Mouse (Mus musculus) kidney, postnatal 10 days (tissue): ENCODE data around the gene Nav3.

Source experiments
- DNase-seq: peaks from one replicate; pipeline ENCODE4 v3.0.0; 2021; ENCODE audit warnings: mixed read lengths

Nav3 gene

DNA sequence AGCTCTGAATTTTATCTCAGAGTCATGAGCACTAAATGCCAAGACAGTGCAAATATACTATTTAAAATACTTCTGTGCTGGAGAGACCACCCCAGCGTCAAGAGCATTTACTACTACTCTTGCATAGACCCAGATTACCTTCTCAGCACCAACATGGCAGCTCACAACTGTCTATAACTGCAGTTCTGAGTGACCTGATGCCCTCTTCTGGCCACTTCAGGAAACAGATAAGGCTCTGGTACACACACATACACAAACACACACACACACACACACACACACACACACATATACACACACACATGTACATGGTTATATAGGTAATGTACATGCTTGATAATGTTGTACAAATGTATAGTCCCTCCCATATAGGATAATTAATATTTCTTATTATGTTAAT is 551.2 kb downstream of the Nav3 start:
- no peak for DNase-seq

DNA sequence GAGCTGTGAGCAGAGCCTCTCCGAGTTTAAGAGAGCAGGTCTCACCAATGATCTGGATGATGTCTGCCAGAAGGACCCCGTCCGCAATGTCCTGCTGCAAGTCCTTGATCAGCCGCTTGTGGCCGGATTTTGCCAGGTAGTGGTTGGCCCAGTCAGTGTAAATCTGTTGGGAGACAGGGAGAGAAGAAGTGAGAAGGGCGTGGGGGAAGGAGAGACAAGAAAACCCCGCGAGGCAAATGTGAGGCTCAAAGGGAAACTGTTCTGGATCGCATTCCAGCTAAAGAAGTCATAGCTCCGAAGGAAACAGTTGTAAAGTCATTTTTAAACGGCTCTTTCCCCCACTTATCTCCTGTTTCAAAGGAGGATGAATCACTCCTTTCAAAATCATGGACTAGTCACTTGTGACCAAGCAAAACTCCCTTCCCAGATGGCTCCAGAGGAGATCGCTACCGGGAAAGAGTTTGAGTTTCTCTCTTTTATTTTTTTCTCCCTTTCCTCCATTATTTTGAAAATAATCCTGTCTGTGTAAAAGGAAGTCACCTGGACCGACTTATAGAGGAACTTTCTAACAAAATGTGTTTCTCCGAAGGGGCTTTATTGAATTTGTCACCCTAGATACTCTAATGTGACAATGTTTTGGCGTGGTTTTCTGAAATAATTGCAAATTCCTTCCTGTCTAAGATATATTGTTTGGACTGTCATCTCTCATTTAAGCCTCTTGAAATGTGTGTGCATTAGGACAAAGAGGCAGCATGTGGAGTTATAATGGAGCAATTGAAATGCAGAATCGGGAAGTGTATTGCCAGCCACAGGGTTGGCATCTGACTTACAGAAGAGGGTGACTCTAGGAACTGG is 552.1 kb downstream of the Nav3 start:
- DNase-seq: peak; percentile 33

DNA sequence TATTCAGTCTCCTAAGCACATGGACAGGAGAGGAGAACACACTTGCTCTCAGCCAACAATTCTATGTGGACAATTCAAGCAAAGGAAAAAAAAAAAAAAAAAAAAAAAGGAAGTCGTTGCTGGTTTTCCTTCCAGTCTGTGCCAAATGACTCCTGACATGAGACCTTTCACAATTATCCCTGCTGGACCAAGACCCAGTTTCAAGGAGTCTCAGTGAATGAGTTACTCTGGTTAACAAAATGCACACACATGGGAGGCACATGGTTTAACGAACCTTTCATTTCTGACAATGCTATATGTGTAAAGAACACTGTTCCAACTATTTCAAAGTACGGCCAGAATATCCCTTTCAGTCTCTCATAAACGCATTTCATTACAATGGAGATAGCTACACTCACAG is 552.8 kb downstream of the Nav3 start:
- DNase-seq: no peak

DNA sequence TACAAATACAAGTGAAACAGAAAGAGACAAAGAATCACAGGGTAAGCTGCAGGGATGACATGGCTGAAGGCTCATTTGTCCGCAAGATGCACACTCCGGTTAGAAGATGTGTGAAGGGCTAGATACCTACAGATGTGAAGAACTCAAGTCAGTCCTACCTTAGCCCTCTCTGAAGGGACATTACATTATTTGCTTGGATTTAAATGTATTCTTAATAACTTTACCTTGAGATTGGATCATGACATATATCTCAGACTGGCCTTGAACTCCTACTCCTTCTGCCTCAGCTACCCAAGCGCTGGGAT is 566.9 kb downstream of the Nav3 start:
- DNase-seq: no peak

DNA sequence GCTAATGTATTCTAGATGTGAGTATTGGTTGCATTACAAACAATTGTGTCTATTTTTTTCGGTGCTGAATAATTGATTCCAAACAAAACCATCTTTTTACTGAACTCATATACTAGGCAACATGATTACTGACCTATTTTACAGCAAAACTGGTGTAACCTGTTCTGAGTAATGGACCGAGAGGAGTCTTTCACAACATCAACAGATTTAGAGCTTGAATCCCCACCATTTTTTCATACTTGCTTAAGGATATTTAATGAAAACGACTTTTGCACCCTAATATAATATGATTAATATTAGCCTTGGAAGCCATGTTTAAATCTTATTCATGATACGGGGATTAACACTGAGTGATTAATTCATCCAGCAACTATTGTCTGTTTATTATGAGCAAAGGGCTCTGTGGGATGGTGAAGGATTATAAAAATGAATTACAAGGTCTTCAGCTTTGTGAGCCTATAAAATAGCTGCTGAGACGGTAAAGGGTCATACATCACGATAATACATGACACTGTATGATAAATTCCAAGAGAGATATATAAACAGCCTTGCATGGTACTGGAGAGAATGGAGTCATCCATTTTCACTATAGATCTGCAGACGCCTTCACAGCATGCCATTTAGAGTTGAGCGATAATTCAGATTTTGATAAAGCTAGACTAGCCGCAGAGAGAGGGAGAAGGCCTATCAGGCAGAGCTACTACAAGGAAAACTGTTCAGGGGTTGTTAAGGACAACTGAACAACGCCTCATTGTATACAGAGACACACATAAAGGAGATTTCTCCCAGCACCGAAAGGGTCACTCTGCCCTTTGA is 567.4 kb downstream of the Nav3 start:
- no peak for DNase-seq

DNA sequence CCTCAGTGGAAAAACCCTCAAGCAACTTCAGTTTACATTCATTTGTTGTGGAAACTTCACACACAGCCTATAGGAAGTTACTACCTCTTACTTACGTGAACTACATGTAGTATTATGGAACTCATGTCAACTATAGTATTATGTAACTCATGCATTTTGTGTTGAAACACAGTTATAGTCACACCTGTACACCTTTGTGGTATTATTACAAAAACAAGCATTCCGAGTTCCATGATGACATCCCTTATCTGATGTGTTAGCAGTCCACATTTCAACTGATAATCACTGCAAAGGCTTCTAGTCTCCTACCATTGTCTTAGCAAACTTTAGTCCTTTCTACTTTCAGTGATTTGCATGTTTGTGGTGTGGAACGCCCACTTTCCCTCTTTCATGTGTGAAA is 568.8 kb downstream of the Nav3 start:
- DNase-seq: no peak

DNA sequence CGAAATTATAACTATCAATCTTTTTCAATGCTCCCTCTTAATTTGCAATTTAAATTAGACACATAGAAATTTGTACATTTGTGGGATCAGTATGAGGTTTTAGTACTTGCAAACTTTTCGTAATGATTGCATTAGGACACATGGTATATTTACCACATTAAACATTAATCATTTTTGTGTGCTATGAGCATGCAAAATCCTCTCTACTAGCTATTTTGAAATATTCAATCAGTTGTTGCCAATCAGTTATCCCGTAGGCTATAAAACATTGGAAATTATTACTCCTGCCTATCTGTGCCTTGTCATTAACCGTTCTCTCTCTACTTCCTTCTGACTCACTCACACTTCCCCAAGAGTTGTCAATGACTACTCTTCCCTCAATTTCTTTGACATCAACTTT is 579.9 kb downstream of the Nav3 start:
- DNase-seq: no peak

DNA sequence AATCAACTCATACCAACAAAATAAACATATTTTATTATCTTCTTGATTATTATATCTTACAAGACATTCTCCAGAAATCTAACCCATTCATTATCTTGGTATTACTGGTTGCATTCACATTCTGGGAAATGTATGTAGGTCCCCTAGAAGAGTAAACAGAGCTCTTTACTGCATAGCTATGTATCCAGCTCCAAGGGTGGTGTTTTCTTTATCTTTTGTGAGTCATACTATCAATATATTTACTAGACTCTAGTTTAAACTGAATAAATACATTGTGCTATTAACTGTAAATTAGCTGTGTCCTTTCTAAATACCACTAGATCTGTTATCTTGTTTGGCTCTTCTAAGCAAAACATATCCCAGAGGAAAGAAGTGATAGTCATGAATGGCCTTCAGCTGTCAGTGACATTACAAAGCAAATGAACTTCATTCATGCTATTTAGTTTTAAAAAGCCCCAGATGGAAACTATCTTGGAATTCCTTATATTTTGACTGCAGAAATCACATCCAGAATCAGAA is 580.6 kb downstream of the Nav3 start:
- no peak for DNase-seq

DNA sequence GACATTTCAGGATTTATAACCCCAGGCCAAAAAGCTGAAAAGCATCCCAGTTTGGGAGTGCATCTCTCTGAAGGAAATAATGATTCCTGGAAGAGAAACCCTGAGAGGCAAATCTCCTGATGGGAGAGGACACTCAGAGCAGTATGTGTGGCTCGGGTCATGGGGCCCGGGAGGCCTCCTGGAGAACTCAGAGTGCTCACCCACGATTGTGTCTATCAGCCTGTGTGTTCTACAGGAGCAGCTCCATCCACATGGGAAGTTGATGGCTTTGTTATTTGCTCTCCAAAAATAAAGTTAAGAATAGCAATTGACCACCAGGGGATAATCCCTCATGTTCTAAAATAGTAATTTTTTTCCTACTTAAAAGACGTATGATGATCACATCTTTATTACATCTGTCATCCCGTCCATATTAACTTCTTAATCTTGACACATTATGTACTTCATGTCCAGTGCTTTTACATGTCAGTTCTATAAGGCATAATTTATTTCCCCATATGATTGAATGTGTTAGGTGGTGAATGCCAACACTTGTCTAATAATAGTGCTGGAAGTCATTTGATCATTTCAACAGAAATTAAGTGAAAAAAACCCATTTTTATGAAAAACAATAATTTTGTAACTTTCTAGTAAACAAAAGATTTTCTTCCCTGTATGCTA is 581.2 kb downstream of the Nav3 start:
- DNase-seq: no peak

DNA sequence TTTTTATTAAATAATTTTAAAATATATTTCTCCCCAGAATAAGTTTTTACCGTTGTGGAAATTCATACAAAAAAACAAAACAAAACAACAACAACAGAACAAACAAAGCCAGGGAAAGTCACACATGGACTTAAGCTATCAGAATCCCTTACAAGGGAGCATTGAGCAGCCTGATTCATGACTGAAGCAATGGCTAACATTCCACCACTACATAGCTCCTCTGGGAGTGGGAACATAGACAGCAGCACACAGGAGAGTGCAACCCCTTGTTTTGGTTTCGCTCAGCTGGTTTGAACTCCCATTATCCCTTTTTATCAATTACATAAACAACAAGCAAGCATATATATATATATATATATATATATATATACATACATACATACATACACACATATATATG is 589.9 kb downstream of the Nav3 start:
- no peak for DNase-seq

DNA sequence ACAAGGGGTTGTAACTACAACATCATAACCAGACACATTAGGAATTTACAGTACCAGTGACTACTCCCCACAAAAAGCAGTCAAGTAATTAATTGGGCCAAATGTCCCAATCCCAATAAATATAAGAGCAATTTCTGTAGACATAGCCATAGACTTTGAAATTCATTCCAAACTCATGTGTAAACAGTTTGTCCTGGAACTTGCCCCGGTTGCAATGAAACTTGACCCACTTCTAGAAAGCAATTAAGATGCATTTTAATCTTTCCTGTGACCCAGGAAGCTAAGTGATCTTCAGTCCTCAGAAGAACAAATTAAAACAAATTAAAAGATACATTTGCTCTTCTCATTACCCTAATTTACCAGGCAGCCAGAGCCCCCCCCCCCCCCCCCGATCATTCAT is 590.6 kb downstream of the Nav3 start:
- no peak for DNase-seq

DNA sequence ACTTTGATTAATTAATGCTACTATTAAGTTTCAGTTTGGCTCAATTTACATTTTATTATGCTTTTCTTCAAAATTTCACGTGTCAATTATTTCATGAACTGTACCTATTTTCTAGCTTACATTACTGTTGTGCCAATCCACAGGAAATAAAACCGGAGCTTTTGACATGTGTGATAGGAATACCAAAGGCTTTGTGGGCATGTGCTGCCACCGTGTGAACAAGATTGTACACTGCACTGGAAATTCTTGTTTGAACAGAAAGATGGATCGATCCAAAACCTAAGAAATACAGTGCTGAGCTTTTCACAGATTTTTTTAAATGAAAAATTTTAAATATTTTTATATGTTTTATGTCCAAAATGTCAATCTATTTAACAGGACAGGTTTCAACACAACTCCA is 591.3 kb downstream of the Nav3 start:
- DNase-seq: peak; percentile 36

DNA sequence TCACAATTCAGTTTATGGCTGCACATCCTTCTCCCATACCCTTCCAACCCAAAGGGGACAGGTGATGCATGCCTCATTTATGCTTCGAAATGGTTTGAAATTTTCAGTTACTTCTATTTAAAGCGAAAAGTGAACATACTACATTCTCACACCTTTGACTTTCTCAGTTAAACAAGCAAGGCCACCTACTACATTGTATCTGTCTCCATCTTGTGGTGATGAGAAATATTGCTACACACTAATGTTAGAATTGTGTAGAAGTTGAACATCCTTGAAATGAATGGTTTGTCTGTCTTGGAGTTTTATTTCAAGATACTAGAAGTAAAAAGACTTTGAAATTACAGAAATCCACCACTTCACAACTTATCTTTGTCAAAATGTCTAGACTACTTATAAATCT is 594.7 kb downstream of the Nav3 start:
- no peak for DNase-seq

DNA sequence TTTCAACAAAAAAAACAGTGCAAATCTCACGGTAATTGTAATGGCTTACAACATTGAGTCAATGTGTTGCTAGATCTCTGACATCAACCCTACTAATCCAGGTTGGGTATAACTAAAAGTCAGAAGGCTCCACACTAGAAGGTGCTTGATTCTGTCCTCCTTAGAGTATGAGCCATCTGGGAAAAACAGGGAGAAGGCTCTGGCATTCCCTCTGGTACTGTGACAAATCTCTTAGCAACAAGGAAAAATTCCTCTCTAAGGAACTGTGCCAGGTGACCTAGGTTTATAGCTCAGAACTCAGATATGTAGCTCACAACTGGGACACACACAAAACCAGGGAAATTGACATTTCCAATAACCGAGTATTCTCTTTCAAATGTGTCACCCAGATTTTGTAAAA is 597.4 kb downstream of the Nav3 start:
- DNase-seq: no peak

DNA sequence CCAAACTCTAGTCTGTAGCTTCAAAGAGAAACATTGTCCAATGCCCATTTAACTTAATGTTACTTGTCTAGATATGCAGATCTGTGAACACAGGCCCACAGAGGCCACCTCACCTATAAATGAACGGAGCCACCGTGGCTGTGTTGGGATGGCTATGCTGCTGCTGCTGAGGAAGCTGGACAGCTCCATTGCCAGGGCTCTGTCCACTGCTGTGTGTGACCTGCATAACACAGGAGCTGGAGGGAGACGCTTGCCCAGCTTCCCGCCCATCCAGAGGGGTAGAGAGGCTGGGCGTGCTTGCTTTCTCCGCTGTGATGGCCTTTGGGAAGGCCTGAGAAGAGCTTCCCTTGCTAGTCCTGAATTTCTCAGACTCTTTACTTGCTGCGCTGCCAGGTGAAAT is 603.6 kb downstream of the Nav3 start:
- peak; percentile 61 for DNase-seq

DNA sequence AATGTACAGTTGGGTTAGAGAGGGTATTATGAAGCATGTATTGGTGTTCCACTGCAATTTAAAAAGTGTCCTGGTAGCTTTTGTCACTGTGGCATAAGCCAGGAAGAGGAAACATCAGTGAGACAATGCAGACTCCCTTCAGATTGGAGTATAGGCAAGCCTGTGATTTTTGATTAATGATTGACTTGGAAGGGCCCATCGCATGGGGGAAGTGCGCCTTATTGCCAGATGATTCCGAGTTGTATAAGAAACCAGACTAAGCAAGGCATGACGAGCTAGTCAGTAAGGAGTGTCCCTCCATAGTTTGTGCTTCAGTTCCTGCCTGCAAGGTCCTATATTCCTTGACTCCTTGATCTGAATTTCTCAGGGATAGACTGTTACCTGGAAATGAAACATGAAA is 608.4 kb downstream of the Nav3 start:
- DNase-seq: no peak

DNA sequence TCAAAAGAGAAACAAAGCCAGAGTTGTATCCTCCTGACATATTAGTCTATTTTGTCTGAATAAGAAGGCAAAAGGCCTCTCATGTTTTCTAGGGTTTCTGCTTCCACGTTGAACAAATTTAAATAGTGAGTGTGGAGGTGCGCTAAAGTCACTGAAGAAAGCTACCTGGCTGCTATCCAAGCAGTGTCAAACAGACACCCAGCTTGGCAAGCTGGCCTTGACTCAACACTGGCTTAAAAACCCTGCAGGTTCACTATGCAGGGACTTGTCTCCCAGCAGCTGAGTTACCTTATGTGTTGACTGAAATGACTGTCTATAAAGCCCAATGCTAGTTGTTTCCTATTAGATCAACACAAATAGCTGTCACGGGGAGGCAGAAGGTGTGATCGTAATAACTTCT is 612.3 kb downstream of the Nav3 start:
- no peak for DNase-seq

DNA sequence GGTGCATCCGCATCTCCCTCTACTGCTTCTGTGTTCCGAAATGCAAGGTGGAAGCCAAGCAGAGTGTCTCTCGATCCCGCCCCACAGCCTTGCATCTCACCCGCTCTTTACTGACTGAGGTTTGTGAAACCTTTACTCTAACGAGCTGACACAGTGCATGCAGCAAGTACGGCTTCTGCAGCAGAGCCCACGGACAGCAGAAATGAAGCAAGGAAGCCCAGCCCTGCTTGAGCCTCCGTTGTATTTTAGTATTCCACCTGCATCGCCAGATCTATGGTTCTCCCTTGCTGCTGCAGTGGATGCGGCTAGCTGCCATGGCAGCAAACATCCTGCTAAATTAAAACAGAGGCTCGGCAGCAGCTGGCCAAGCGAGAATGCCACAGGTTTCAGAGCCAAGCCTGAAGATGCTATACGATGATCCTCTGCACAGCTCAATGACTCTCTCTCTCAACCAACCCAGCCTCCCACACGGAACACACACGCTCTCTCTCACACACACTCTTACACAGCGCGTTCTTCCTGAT is 623.2 kb downstream of the Nav3 start:
- no peak for DNase-seq

DNA sequence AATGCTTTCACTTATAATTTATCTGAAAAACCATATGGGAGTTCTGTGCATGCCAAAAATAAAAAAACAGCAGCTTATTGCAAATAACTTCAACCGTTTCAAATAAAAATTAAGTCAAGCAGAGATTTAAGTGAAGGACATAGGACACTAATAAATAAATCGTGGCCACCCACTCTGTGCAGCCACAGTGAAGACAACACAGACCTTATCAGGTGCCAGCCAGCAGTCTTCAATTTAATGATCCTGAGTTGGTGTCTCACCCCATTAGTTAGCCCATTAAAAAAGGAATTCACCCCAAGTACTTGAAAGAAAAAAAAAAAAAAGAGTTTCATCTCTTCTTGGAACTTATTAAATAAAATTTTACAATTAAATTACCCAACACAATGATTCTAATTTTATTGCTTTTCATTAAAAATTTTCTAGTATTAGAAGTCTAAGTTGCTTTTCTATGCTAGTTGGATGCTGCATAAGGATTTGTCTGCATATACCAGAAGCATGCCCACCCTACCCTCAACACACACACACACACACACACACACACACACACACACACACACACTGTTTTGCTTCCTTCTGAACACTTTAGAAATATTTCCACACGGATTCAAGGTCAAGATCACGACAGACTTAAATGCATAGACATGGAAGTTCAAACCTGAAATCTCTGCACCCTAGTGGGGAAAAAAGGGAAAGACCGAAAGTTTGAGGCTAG is 649.1 kb downstream of the Nav3 start:
- DNase-seq: peak; percentile 27

DNA sequence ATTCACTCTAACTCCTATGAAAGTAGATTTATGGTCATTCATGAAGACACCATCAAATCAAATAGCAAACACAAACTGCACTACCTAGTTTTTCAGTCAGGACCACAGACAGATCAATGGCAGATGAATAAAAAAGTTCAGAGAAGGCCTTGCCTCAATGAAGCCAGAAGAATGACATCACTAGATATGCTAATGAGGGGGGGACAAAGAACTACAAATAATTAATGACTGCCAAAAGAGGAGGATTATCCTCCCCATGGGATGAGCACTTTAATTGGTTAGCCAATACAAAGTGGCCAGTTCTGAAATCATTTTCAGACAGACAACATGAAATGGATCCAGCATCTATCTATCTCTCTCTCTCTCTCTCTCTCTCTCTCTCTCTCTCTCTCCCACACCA is 652.6 kb downstream of the Nav3 start:
- no peak for DNase-seq

DNA sequence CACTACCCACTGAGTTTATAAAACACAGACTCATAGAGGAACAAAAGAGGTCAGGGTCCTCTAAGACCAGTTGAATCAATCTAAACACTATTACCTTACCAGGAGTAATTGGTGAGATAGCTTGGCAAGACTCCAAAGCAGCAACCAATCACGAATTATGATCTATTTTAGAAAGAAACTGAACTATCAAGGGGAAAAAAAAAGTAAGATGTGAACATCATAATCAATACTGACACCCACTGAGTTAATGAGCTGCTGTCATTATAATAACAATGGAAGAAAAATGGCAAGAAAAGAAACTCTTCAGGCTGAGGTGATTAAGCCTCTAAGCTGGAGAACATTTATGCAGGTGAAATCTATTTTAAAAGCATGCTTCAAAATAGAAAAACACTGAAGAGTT is 653.8 kb downstream of the Nav3 start:
- DNase-seq: no peak

DNA sequence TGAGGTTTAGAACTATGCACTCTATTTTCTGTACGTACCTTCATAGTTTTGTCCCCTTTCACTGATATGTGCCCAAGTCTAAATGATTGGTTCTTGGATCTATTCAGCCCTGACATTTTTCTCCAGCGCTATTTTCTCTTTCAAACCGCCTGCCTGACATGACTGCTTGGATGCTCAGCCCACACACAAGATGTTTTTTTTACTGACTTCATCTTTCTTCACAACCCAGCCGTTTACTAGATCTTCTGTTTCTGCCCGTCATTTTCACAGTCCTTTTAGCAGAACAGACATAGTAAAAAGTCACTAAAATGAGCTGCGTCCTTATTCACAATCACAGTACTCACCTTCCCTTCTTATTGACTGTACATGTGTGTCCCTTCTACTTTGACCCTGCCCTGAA is 656.8 kb downstream of the Nav3 start:
- no peak for DNase-seq

DNA sequence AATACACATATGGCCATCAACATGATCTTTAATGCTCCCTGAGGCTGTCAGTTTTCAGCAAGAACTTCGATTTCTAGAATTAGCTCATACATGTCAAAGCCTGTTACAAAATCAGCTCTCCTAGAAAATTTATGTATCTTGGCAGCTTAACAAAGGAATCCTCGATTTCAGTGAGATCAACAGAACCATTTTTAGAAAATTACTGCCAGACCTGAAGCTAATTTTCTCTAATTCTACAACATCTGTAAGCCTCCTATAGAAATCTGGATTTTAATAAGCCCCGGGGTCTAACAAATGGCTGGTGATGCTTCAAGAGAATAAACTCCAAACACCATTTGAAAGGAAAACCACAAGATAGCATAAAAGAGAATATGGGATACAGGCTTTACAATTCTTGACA is 659.0 kb downstream of the Nav3 start:
- DNase-seq: no peak
